Mouse (Mus musculus) cerebellum, adult 11 months (tissue): ENCODE data around the gene Ung.
A peak's percentile ranks its signal among the peaks of the same experiment; 100 is the strongest.

Source experiments
- DNase-seq: peaks from one replicate; pipeline ENCODE4 v3.0.0; 2022

The Ung gene

GRCm38 (mm10) chr5:114173458-114173857, 43.3 kb downstream of the Ung start:
- DNase-seq: no peak

- no peak for DNase-seq
Observed at GRCm38 (mm10) chr5:114173877-114174581, 43.8 kb downstream of the Ung start.

- DNase-seq: no peak
Observed at GRCm38 (mm10) chr5:114174639-114175038, 44.5 kb downstream of the Ung start.

GRCm38 (mm10) chr5:114175596-114176171, 45.5 kb downstream of the Ung start:
- DNase-seq: peak; percentile 36

GRCm38 (mm10) chr5:114176548-114177400, 46.6 kb downstream of the Ung start:
- no peak for DNase-seq

- no peak for DNase-seq
Observed at GRCm38 (mm10) chr5:114177966-114178719, 48.0 kb downstream of the Ung start.

- DNase-seq: no peak
Observed at GRCm38 (mm10) chr5:114179541-114179940, 49.4 kb downstream of the Ung start.

- DNase-seq: no peak
Observed at GRCm38 (mm10) chr5:114183493-114183892, 53.3 kb downstream of the Ung start.

GRCm38 (mm10) chr5:114187108-114187507, 56.9 kb downstream of the Ung start:
- DNase-seq: no peak
